Mouse (Mus musculus): ENCODE results near the gene 1700003F12Rik.

DNA sequence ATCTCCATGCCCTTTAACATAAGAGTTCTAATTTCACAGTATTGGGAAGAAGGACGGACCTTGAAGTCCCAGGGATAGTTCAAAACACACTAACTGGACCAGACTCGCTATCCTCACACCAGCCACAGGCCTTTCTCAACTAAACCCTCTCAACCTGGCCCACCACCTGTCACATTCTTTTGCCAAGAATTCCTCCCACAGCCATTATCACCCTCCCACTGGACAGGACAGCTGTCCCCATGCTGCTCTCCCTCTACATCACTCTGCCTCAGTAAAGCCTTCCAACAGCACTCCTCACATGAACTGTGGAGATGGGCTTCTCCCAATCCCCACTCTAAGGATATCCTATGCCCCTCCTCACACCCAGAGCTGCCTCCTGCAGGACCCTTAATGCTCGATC, 18.7 kb downstream of the 1700003F12Rik start:
- no peak for TF ChIP-seq MAFK (IDR thresholded peaks at IDR 0.05; ENCODE audit: insufficient read depth, low read depth, low read length)
- TF ChIP-seq ZNF384 (IDR thresholded peaks at IDR 0.05; ENCODE audit: low read depth, low read length) = no peak
- no peak for TF ChIP-seq HCFC1 (IDR thresholded peaks at IDR 0.05; ENCODE audit: borderline replicate concordance, insufficient read depth, low read length)
- TF ChIP-seq ZC3H11A (IDR thresholded peaks at IDR 0.05; ENCODE audit: borderline replicate concordance, low read depth, low read length) = no peak
- no peak for TF ChIP-seq CHD2 (IDR thresholded peaks at IDR 0.05; ENCODE audit: low read depth, low read length)
